Mouse (Mus musculus): ENCODE measurements around the gene Nwd2.

Gene Nwd2

GRCm38 (mm10) chr5:63649070-63649532 is at the start of gene Nwd2:
TSS of gene Nwd2 (plus strand) at chr5:63649102.
- DNase-seq (ENCODE audit: low read depth in 2 of 2, low spot score in 2 of 2) = no peak

- DNase-seq (ENCODE audit: low read depth in 2 of 2, low spot score in 2 of 2) = no peak
These were observed 41.5 kb upstream of the Nwd2 start for GRCm38 (mm10) chr5:63607447-63607846.

GRCm38 (mm10) chr5:63616792-63617668 is 31.9 kb upstream of the Nwd2 start:
- no peak for DNase-seq (ENCODE audit: low read depth in 2 of 2, low spot score in 2 of 2)

- DNase-seq (ENCODE audit: low read depth in 2 of 2, low spot score in 2 of 2) = no peak
These were observed 24.8 kb upstream of the Nwd2 start for GRCm38 (mm10) chr5:63624123-63624522.

- DNase-seq (ENCODE audit: low read depth in 2 of 2, low spot score in 2 of 2) = no peak
These were observed 20.9 kb upstream of the Nwd2 start for GRCm38 (mm10) chr5:63627832-63628530.

GRCm38 (mm10) chr5:63628531-63628871 is 20.4 kb upstream of the Nwd2 start:
- no peak for DNase-seq (ENCODE audit: low read depth in 2 of 2, low spot score in 2 of 2)

- DNase-seq (ENCODE audit: low read depth in 2 of 2, low spot score in 2 of 2) = no peak
These were observed 14.3 kb upstream of the Nwd2 start for GRCm38 (mm10) chr5:63634636-63635035.

- no peak for DNase-seq (ENCODE audit: low read depth in 2 of 2, low spot score in 2 of 2)
These were observed 715 bp upstream of the Nwd2 start for GRCm38 (mm10) chr5:63648187-63648586.

- DNase-seq (ENCODE audit: low read depth in 2 of 2, low spot score in 2 of 2) = no peak
These were observed 897 bp downstream of the Nwd2 start for GRCm38 (mm10) chr5:63649533-63650464.

- DNase-seq (ENCODE audit: low read depth in 2 of 2, low spot score in 2 of 2) = no peak
These were observed 2.9 kb downstream of the Nwd2 start for GRCm38 (mm10) chr5:63651813-63652212.

GRCm38 (mm10) chr5:63652705-63653104 is 3.8 kb downstream of the Nwd2 start:
- DNase-seq (ENCODE audit: low read depth in 2 of 2, low spot score in 2 of 2) = no peak

- DNase-seq (ENCODE audit: low read depth in 2 of 2, low spot score in 2 of 2) = no peak
These were observed 18.0 kb downstream of the Nwd2 start for GRCm38 (mm10) chr5:63666884-63667283.

- no peak for DNase-seq (ENCODE audit: low read depth in 2 of 2, low spot score in 2 of 2)
These were observed 27.0 kb downstream of the Nwd2 start for GRCm38 (mm10) chr5:63675934-63676333.

GRCm38 (mm10) chr5:63689084-63689483 is 40.2 kb downstream of the Nwd2 start:
- DNase-seq (ENCODE audit: low read depth in 2 of 2, low spot score in 2 of 2) = no peak

- DNase-seq (ENCODE audit: low read depth in 2 of 2, low spot score in 2 of 2) = no peak
These were observed 47.9 kb downstream of the Nwd2 start for GRCm38 (mm10) chr5:63696784-63697183.

GRCm38 (mm10) chr5:63697196-63697595 is 48.3 kb downstream of the Nwd2 start:
- no peak for DNase-seq (ENCODE audit: low read depth in 2 of 2, low spot score in 2 of 2)

- no peak for DNase-seq (ENCODE audit: low read depth in 2 of 2, low spot score in 2 of 2)
These were observed 80.1 kb downstream of the Nwd2 start for GRCm38 (mm10) chr5:63728955-63729354.

- no peak for DNase-seq (ENCODE audit: low read depth in 2 of 2, low spot score in 2 of 2)
These were observed 86.6 kb downstream of the Nwd2 start for GRCm38 (mm10) chr5:63735521-63735920.

- DNase-seq (ENCODE audit: low read depth in 2 of 2, low spot score in 2 of 2) = no peak
These were observed 94.5 kb downstream of the Nwd2 start for GRCm38 (mm10) chr5:63743426-63743825.

GRCm38 (mm10) chr5:63748299-63748698 is 99.4 kb downstream of the Nwd2 start:
- no peak for DNase-seq (ENCODE audit: low read depth in 2 of 2, low spot score in 2 of 2)

- DNase-seq (ENCODE audit: low read depth in 2 of 2, low spot score in 2 of 2) = no peak
These were observed 99.9 kb downstream of the Nwd2 start for GRCm38 (mm10) chr5:63748759-63749158.
